Mouse (Mus musculus) olfactory bulb, adult 2 months (tissue): ENCODE measurements around the gene Hoxa5.

Experiments used
- CTCF ChIP-seq: fragments of 200-500 bp; IDR thresholded peaks from 2 replicates; pipeline ENCODE4 v1.5.1; 2012; ENCODE audit warnings: low read depth, mild to moderate bottlenecking, low read length, moderate library complexity; ENCODE audit not compliant: insufficient read depth
- POLR2A ChIP-seq: fragments of 200-500 bp; IDR thresholded peaks from 2 replicates; pipeline ENCODE4 v1.6.1; 2012; ENCODE audit warnings: mild to moderate bottlenecking, low read depth, low read length, moderate library complexity; ENCODE audit not compliant: insufficient read depth

- TF ChIP-seq POLR2A, result no peak
- no peak for TF ChIP-seq CTCF
Measured at GRCm38 (mm10) chr6:52152226-52153193, 51.9 kb downstream of the Hoxa5 start.
